Mouse (Mus musculus) urinary bladder, postnatal 10 days (tissue): ENCODE results near the gene Olfr640.

Experiments
- DNase-seq: peaks from one replicate; pipeline ENCODE4 v3.0.0; 2022; ENCODE audit warnings: low spot score

The Olfr640 gene

GRCm38 (mm10) chr7:104025473-104025872 is at the start of gene Olfr640:
Olfr640 (minus strand) TSS chr7:104025573.
- no peak for DNase-seq

GRCm38 (mm10) chr7:104071769-104072168 is 46.4 kb upstream of the Olfr640 start, which contains the start of gene Olfr644:
Olfr644 (minus strand) TSS chr7:104071869.
- no peak for DNase-seq

GRCm38 (mm10) chr7:104061345-104061744 is 36.0 kb upstream of the Olfr640 start, which contains the start of gene 4930516K23Rik:
4930516K23Rik (minus strand) TSS chr7:104061445.
- DNase-seq: no peak

GRCm38 (mm10) chr7:104059215-104059614 is 33.8 kb upstream of the Olfr640 start:
- no peak for DNase-seq

GRCm38 (mm10) chr7:104052566-104052965 is 27.2 kb upstream of the Olfr640 start, which contains the start of gene Olfr642:
Olfr642 (minus strand) TSS chr7:104052666.
- no peak for DNase-seq

GRCm38 (mm10) chr7:104050745-104051144 is 25.4 kb upstream of the Olfr640 start:
- DNase-seq: no peak

GRCm38 (mm10) chr7:104035145-104035544 is 9.8 kb upstream of the Olfr640 start, which contains the start of gene Olfr641:
Olfr641 (plus strand) TSS chr7:104035445.
- DNase-seq: no peak

- no peak for DNase-seq
Observed at GRCm38 (mm10) chr7:104026978-104027377, 1.6 kb upstream of the Olfr640 start.

- DNase-seq: no peak
Observed at GRCm38 (mm10) chr7:104021651-104022050, 3.7 kb downstream of the Olfr640 start.

GRCm38 (mm10) chr7:104018953-104019352 is 6.4 kb downstream of the Olfr640 start:
- no peak for DNase-seq

- DNase-seq: no peak
Observed at GRCm38 (mm10) chr7:104017203-104017602, 8.2 kb downstream of the Olfr640 start, which contains the start of gene Olfr639. Olfr639 (minus strand) TSS chr7:104017303.

GRCm38 (mm10) chr7:103999124-103999523 is 26.2 kb downstream of the Olfr640 start:
- no peak for DNase-seq

- no peak for DNase-seq
Observed at GRCm38 (mm10) chr7:103998446-103998845, 26.9 kb downstream of the Olfr640 start, which contains the start of gene Olfr638. Olfr638 (plus strand) TSS chr7:103998746.

- no peak for DNase-seq
Observed at GRCm38 (mm10) chr7:103971782-103972181, 53.6 kb downstream of the Olfr640 start.

- DNase-seq: no peak
Observed at GRCm38 (mm10) chr7:103970852-103971251, 54.5 kb downstream of the Olfr640 start, which contains the start of gene Olfr635. Olfr635 (plus strand) TSS chr7:103971152.
